Mouse (Mus musculus): Measurements from ENCODE around the gene Gm49322. TPM values are rescaled to one million over a fixed set of nuclear protein-coding genes. Genes with fewer than 3 reads are reported as not detected.

Gm49322 gene
- polyA plus RNA-seq (2014; fragmentation: Illumina TruSeq; extraction: RNeasy Lipid Tissue Mini Kit (QIAGEN cat#74804); ENCODE audit: insufficient read depth, low read depth, low replicate concordance), result 0.44 TPM

GRCm38 (mm10) chr10:80605721-80606120, at the start of gene Gm49322:
Gene Gm49322, plus strand, starts transcription at chr10:80606021.

DNA sequence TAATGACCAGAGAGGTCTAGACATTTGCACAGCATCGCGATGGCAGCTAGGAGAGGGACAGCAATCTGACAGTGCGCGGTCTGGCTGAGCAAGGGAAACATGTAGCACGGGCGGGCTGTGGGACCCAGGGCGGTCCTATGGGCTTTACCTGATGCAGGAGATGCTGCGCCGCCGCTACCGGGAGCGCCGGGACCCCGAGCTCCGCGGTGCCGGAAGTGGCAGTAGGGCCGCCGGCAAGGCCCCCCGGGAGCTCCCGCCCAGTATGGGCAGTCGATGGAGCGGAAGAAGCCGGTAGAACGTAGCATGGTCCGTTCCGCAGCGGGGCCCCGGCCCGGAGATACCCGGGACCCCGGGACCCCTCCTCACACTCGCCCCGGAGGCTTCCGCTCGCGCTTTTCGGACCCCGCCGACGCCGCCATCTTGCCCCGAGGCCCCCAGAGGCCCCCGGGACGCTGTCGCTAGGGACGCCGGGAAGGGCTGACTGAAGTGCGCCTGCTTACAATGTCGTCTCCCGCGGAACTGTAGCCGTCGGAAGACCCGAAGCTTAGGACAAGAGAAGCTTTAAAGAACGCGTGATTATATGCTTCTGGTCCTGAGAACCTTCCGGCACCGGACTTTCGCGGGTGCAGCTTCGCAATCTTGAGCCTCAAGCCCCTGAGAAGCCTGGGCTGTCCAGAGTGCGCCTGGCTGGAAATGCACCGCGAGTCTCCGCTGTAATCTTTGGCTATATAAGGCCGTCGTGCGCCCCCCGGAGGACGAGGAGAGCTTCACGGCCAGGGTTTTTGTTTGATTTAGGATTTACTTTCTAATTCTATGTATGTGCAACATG, 44.5 kb upstream of the Gm49322 start, which contains the start of gene Rexo1:
Rexo1 (minus strand) TSS at position 445 of the 829 bp plus-strand sequence.

DNA sequence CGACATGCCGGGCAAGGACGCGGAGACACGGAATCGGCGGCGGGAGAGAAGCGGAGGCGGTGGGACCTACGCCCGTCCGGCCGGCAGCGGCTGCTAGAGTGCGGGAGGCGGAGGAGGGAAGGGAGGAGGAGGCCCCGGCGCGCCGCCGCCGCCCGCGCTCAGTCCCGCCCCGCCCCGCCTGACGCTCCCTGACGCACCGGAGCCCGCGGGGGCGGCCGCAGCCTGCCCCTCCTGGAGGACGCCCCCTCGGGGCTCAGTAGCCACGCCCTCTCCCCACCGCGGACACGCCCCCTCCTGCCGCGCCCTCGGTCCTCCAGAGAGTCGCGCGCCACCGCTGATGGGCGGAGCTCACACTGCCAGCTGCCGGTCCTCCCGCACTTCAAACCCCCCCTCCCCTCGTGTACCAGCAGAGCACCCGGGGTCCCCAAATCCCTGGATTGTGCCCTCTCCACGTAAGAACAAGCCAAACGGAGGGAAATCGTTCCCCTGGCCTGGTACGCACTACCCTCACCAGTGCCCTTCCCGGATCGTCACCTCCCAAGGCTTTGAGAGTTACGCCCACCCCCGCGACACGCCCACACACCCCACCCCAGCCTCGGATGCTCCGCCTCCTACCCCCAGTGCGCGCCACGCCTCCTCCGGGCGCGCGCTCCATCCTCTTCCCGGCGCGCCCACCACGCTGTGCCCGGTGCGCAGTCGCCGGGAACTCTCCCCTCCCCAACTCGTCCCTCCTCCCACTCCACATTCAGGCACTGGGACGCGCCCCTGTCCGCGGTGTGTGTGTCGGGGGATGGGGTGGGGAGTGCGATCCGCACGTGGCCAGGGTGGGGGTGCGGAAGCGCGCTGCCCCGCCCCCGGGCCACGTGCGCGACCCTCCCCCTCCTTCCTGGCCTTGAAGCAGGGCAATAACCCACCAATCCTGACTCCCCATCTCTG, 28.4 kb upstream of the Gm49322 start, which contains the start of gene Klf16:
Klf16 (minus strand) TSS at position 127 of the 936 bp plus-strand sequence.

DNA sequence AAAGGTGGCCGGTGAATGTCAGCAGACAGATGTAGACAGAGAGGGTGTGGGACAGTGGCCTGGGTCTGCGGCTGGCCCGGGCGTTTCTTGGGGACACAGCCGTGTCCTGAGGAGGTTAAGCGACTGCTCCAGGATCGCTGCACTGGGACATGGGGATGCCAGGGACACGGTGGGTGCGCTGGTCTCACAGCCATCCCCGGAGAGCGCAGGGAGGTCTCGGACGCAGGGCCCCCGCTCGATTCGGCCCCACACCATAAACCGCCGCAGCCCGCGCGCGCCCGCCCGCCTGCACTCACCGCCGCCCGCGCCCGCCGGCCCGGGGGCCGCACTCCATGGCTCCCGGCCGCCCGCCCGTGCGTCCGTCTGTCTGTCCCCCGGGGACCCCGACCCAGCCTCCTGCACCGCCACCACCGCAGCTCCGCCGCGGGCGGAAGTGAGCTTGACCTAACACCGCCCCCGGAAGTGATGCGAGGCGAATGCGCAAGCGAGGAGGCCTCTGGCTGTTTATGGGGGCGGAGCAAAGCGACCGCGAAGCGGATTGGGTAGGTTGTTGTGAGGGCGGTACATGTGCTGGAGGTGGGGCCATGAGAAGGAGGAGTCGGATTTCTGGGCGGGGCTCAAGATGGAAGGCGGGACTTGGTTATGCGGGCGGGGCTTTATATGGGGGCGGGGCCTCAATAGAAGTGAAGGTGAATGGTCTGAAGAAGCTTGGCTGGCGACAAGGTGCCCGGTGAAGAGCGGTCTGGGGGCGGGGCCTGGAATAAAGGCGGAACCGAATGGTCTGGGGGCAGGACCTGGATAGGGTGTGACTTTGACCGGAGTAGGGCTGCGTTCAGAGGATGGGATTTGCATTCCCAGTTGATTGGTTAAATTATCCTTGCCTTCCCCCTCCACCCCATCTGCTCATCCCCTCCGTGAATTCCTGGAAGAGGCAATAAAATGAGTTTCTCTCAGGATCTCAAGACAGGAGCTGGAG, 15.7 kb upstream of the Gm49322 start, which contains the start of gene Abhd17a:
Abhd17a (minus strand) TSS at position 463 of the 976 bp plus-strand sequence.

GRCm38 (mm10) chr10:80602698-80603325, 3.0 kb upstream of the Gm49322 start, which contains the start of the genes Scamp4 and Adat3:
Gene Scamp4, plus strand, starts transcription at chr10:80602872.
Gene Adat3, plus strand, starts transcription at chr10:80602880.

DNA sequence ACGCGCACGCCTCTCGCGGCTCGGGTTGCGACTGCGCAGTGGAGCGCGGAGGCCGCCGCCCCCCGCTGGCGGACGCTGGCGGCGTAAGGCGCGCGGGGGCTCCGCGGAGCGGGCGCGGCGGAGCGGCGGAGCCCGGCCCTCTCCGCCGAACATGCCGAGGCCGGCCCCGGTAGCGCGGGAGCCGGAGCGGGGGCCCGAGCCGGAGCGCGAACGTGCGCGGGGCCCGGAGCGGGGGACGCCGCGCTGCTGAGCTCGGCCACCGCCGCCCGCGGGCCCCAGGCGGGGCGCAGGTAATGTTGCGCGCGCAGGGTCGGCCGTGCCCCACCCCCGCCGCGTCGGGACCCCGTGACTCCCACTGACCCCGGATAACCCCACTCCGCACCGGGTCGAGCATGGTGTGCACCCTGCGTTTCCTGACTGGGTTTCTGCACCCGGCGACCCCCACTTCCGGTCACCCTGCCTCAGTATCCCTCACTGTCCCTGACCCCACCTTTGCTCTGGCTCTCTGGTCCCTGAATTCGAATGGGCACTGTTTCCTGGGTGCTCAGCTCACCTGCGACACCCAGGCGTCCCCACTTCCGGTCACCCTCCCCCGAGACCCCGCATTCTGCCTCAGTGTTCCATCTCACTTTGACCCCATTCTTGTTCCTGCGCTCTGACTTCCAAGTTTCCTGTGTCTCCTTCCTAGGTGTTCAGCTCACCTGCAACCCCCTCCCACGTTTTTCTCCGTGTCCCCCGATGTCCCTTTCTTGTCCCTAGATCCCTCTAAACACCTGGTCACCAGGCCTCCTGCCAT, 17.0 kb downstream of the Gm49322 start, which contains the start of gene Csnk1g2:
Csnk1g2 (plus strand) TSS at position 178 of the 796 bp plus-strand sequence.

GRCm38 (mm10) chr10:80656863-80657623, 51.2 kb downstream of the Gm49322 start, which contains the start of gene Btbd2:
Gene Btbd2, minus strand, starts transcription at chr10:80657071.

Other genes starting within 250 kb of the Gm49322 start
- gene Plk5, start 249.6 kb upstream of the Gm49322 start, polyA plus RNA-seq (2014; fragmentation: Illumina TruSeq; extraction: RNeasy Lipid Tissue Mini Kit (QIAGEN cat#74804); ENCODE audit: insufficient read depth, low read depth, low replicate concordance), result 1.6 TPM
- gene Mex3d, start 218.4 kb upstream of the Gm49322 start, polyA plus RNA-seq (2014; fragmentation: Illumina TruSeq; extraction: RNeasy Lipid Tissue Mini Kit (QIAGEN cat#74804); ENCODE audit: insufficient read depth, low read depth, low replicate concordance), result 6.8 TPM
- gene Mbd3, start 206.5 kb upstream of the Gm49322 start, polyA plus RNA-seq (2014; fragmentation: Illumina TruSeq; extraction: RNeasy Lipid Tissue Mini Kit (QIAGEN cat#74804); ENCODE audit: insufficient read depth, low read depth, low replicate concordance), result 93.3 TPM
- 589 TPM for gene Uqcr11, start 199.2 kb upstream of the Gm49322 start, polyA plus RNA-seq (2014; fragmentation: Illumina TruSeq; extraction: RNeasy Lipid Tissue Mini Kit (QIAGEN cat#74804); ENCODE audit: insufficient read depth, low read depth, low replicate concordance)
- 25.1 TPM for gene Tcf3, start 172.4 kb upstream of the Gm49322 start, polyA plus RNA-seq (2014; fragmentation: Illumina TruSeq; extraction: RNeasy Lipid Tissue Mini Kit (QIAGEN cat#74804); ENCODE audit: insufficient read depth, low read depth, low replicate concordance)
- gene Onecut3, start 111.2 kb upstream of the Gm49322 start, polyA plus RNA-seq (2014; fragmentation: Illumina TruSeq; extraction: RNeasy Lipid Tissue Mini Kit (QIAGEN cat#74804); ENCODE audit: insufficient read depth, low read depth, low replicate concordance), result not detected
- gene Atp8b3, start 66.9 kb upstream of the Gm49322 start, polyA plus RNA-seq (2014; fragmentation: Illumina TruSeq; extraction: RNeasy Lipid Tissue Mini Kit (QIAGEN cat#74804); ENCODE audit: insufficient read depth, low read depth, low replicate concordance), result not detected
- 10.9 TPM for gene Rexo1, start 44.5 kb upstream of the Gm49322 start, polyA plus RNA-seq (2014; fragmentation: Illumina TruSeq; extraction: RNeasy Lipid Tissue Mini Kit (QIAGEN cat#74804); ENCODE audit: insufficient read depth, low read depth, low replicate concordance)
- 10.0 TPM for gene Klf16, start 28.7 kb upstream of the Gm49322 start, polyA plus RNA-seq (2014; fragmentation: Illumina TruSeq; extraction: RNeasy Lipid Tissue Mini Kit (QIAGEN cat#74804); ENCODE audit: insufficient read depth, low read depth, low replicate concordance)
- 63.0 TPM for gene Abhd17a, start 15.7 kb upstream of the Gm49322 start, polyA plus RNA-seq (2014; fragmentation: Illumina TruSeq; extraction: RNeasy Lipid Tissue Mini Kit (QIAGEN cat#74804); ENCODE audit: insufficient read depth, low read depth, low replicate concordance)
- gene Scamp4, start 3.1 kb upstream of the Gm49322 start, polyA plus RNA-seq (2014; fragmentation: Illumina TruSeq; extraction: RNeasy Lipid Tissue Mini Kit (QIAGEN cat#74804); ENCODE audit: insufficient read depth, low read depth, low replicate concordance), result 39.5 TPM
- 1.3 TPM for gene Adat3, start 3.1 kb upstream of the Gm49322 start, polyA plus RNA-seq (2014; fragmentation: Illumina TruSeq; extraction: RNeasy Lipid Tissue Mini Kit (QIAGEN cat#74804); ENCODE audit: insufficient read depth, low read depth, low replicate concordance)
- gene Csnk1g2, start 16.8 kb downstream of the Gm49322 start, polyA plus RNA-seq (2014; fragmentation: Illumina TruSeq; extraction: RNeasy Lipid Tissue Mini Kit (QIAGEN cat#74804); ENCODE audit: insufficient read depth, low read depth, low replicate concordance), result 98.5 TPM
- gene Btbd2, start 51.0 kb downstream of the Gm49322 start, polyA plus RNA-seq (2014; fragmentation: Illumina TruSeq; extraction: RNeasy Lipid Tissue Mini Kit (QIAGEN cat#74804); ENCODE audit: insufficient read depth, low read depth, low replicate concordance), result 24.0 TPM
- 80.0 TPM for gene Mknk2, start 72.1 kb downstream of the Gm49322 start, polyA plus RNA-seq (2014; fragmentation: Illumina TruSeq; extraction: RNeasy Lipid Tissue Mini Kit (QIAGEN cat#74804); ENCODE audit: insufficient read depth, low read depth, low replicate concordance)
- 23.9 TPM for gene Mob3a, start 96.0 kb downstream of the Gm49322 start, polyA plus RNA-seq (2014; fragmentation: Illumina TruSeq; extraction: RNeasy Lipid Tissue Mini Kit (QIAGEN cat#74804); ENCODE audit: insufficient read depth, low read depth, low replicate concordance)
- 26.3 TPM for gene Izumo4, start 96.2 kb downstream of the Gm49322 start, polyA plus RNA-seq (2014; fragmentation: Illumina TruSeq; extraction: RNeasy Lipid Tissue Mini Kit (QIAGEN cat#74804); ENCODE audit: insufficient read depth, low read depth, low replicate concordance)
- gene Ap3d1, start 136.2 kb downstream of the Gm49322 start, polyA plus RNA-seq (2014; fragmentation: Illumina TruSeq; extraction: RNeasy Lipid Tissue Mini Kit (QIAGEN cat#74804); ENCODE audit: insufficient read depth, low read depth, low replicate concordance), result 26.6 TPM
- gene Dot1l, start 149.2 kb downstream of the Gm49322 start, polyA plus RNA-seq (2014; fragmentation: Illumina TruSeq; extraction: RNeasy Lipid Tissue Mini Kit (QIAGEN cat#74804); ENCODE audit: insufficient read depth, low read depth, low replicate concordance), result 6.0 TPM
- 19.4 TPM for gene Sf3a2, start 192.2 kb downstream of the Gm49322 start, polyA plus RNA-seq (2014; fragmentation: Illumina TruSeq; extraction: RNeasy Lipid Tissue Mini Kit (QIAGEN cat#74804); ENCODE audit: insufficient read depth, low read depth, low replicate concordance)
- gene Plekhj1, start 192.6 kb downstream of the Gm49322 start, polyA plus RNA-seq (2014; fragmentation: Illumina TruSeq; extraction: RNeasy Lipid Tissue Mini Kit (QIAGEN cat#74804); ENCODE audit: insufficient read depth, low read depth, low replicate concordance), result 47.8 TPM
- gene Amh, start 199.2 kb downstream of the Gm49322 start, polyA plus RNA-seq (2014; fragmentation: Illumina TruSeq; extraction: RNeasy Lipid Tissue Mini Kit (QIAGEN cat#74804); ENCODE audit: insufficient read depth, low read depth, low replicate concordance), result 0.19 TPM
- not detected for gene Jsrp1, start 207.5 kb downstream of the Gm49322 start, polyA plus RNA-seq (2014; fragmentation: Illumina TruSeq; extraction: RNeasy Lipid Tissue Mini Kit (QIAGEN cat#74804); ENCODE audit: insufficient read depth, low read depth, low replicate concordance)
- 1,024 TPM for gene Oaz1, start 220.6 kb downstream of the Gm49322 start, polyA plus RNA-seq (2014; fragmentation: Illumina TruSeq; extraction: RNeasy Lipid Tissue Mini Kit (QIAGEN cat#74804); ENCODE audit: insufficient read depth, low read depth, low replicate concordance)
- not detected for gene Lingo3, start 238.0 kb downstream of the Gm49322 start, polyA plus RNA-seq (2014; fragmentation: Illumina TruSeq; extraction: RNeasy Lipid Tissue Mini Kit (QIAGEN cat#74804); ENCODE audit: insufficient read depth, low read depth, low replicate concordance)
- 119 TPM for gene Lsm7, start 249.2 kb downstream of the Gm49322 start, polyA plus RNA-seq (2014; fragmentation: Illumina TruSeq; extraction: RNeasy Lipid Tissue Mini Kit (QIAGEN cat#74804); ENCODE audit: insufficient read depth, low read depth, low replicate concordance)
- 9.4 TPM for gene Sppl2b, start 249.3 kb downstream of the Gm49322 start, polyA plus RNA-seq (2014; fragmentation: Illumina TruSeq; extraction: RNeasy Lipid Tissue Mini Kit (QIAGEN cat#74804); ENCODE audit: insufficient read depth, low read depth, low replicate concordance)